Mouse (Mus musculus) cerebellum, adult 8-10 months (tissue): Measurements from ENCODE around the gene Hist3h2ba.

Experiments used
- DNase-seq: peaks from one replicate; pipeline ENCODE4 v3.0.0; 2022

Hist3h2ba gene

DNA sequence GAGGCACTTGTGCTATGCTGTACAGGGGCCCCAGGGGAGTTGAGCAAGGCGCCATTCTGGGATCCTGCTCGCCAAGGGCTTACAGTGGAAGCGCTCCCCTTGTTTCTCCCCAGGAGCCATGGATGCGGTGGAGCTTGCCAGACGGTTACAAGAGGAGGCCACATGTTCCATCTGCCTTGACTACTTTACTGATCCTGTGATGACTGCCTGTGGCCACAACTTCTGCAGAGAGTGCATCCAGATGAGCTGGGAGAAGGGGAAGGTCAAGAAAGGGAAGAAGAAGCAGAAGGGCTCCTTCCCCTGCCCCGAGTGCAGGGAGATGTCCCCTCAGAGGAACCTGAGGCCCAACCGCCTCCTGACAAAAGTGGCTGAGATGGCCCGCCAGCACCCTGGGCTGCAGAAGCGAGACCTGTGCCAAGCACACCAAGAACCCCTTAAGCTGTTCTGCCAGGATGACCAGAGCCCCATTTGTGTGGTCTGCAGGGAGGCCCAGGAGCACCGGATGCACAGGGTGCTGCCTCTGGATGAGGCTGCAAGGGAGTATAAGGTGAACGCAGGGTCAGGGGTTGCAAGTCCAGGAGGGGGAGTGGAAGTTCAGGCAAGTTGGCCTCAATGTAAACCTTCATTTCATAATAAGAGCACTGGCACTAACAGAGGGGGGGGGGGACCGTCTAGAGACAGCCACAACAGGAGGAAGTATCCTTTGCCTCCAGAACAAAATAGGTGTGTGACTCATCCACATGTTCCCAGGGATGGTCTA, 16.5 kb downstream of the Hist3h2ba start:
- no peak for DNase-seq

DNA sequence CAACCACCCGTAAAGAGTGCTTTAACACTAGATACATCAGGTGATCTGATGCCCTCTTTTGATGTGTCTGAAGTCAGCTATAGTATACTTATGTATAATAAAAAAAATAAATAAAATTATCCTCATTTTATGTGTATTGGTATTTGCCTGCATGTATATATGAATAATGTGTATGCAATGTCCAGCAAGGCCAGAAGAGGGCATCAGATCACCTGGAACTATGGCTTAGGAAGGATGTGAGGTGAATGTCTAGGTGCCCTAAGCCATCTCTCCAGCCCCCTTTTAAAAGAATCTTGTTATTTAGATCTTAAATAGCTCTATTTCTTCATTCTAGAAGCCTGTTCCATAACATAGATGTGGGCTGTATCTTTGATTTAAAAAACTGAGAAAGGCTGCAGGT, 18.6 kb downstream of the Hist3h2ba start:
- no peak for DNase-seq

DNA sequence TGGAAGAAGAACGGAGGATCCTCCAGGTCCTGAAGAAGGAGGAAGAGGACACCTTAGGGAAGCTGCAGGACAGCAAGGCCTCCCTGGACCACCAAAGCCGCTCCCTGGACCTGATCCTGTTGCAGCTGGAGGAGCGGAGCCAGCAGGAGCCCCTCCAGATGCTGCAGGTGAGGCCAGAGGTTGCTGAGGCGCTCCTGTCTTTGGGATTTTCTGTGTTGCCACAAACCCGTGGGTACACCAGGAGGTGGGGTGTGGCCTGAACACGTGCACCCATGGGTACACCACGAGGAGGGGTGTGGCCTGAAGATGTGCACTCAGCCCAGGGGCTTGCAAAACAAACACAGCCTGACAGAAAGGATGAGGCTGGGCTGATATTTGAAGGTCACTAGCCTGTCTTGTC, 19.8 kb downstream of the Hist3h2ba start:
- no peak for DNase-seq

DNA sequence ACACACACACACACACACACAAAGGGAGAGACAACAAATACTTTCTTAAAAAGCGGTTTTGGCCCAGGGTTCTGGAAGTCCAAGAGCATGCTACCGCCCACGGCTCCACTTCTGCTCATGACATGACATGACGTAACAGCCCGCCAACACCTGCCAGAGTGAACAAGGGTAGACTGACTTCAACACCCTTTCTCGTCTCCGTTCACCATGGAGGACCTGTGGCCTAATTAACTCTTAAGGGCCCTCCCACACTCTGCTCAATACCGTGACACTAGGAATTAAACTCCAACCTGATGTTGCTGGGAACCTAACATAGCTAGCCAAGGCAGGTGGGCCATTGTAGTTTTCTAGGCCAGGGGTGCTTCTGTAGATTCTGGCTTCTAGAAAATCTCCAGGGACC, 20.3 kb downstream of the Hist3h2ba start:
- DNase-seq = no peak

DNA sequence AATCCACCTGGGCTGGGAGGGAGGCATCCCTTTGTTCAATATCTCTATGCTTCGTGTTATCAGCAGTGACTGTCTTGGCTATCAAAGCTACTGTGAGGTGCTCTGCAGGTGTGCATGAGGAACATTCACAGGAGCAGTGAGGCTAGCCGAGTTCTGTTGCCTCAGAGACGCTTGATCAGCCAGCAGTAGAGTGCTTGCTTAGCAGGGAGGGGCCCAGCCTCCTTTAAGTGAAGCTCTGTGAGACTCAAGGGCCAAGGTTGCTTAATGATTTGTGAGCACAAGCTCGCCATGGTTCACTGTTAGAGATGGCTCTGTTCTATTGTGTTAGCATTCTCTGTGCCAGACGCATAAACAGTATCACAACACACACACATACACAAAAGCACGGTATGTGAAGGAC, 20.9 kb downstream of the Hist3h2ba start:
- no peak for DNase-seq

DNA sequence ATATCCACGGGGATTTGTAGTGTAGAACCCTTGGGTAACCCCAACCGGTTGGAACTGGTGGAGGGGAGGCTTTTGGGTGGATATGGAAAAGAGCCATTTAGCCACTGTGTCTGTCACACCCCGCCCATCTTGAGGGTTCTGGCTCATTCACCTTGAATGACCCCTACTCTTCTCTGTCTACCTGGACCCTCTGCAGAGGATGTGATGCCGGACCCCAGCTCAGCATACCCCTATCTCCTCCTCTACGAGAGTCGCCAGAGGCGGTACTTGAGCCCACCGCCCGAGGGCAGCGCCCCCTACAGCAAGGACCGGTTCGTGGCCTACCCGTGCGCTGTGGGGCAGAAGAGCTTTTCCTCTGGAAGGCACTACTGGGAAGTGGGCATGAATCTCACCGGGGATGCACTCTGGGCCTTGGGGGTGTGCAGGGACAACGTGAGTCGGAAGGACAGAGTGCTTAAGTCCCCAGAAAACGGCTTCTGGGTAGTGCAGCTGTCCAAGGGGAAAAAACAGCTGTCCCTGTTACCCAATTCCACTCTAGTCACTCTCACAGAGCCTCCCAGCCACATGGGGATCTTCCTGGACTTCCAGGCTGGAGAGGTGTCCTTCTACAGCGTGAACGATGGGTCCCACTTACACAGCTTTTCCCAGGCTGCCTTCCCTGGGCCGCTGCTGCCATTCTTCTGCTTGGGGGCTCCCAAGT, 22.3 kb downstream of the Hist3h2ba start:
- no peak for DNase-seq

DNA sequence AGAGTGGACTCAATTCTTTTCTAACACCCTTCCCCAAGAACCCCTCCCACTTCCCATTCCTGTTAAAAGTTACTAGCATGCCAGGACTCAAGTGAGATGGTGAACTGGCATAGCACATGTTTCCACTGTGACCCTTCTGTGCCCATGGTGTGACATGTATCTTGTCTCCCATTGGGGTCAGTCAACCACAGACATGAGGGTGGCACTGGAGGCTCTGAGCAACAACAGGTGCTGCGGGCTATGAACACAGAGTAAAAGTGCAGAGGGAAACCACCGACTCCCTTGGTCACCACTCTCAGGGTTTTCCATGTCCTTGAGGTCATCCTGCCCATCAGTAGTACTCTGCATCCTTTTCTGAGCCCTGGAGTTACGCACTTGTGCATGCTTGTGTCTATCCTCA, 23.1 kb downstream of the Hist3h2ba start:
- DNase-seq = no peak

DNA sequence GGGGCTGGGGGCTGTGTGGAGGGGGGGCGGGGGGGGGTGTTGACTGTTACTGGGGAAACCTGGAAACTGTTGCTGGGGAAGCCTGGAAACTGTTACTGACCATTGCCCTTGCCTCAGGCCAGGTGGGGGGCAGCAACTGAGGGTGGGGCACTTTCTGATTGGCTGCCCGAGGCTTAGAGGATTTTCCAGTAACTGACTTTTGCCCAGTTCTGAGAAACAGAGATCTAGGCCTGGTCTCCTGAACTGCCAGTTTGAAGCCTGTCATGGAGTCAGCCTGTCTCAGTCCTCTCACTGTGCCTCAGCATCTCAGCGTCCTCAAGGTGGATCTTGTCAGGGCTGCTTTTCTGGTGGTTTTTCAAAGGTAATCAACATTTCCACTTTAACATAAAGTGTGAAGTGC, 25.7 kb downstream of the Hist3h2ba start:
- no peak for DNase-seq

DNA sequence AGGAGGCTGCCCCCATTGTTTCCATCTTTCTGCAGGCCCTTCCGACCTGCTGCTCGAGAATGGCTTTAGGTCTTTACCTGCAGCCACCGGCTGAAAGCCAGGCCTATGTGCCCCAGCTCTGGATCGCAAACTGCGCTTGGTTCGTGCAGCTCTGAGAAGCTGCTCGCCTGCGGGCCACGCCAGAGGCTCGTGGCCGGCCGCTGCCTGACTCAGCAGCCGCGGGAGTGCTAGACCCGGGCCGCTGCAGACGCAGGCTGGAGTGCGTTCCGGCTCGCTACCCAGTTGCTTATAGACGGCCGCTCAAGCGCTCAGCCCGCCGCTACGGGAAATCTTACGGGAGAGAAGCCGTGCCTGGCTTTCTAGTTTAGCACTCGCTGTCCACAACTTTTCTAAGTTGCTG, 28.4 kb downstream of the Hist3h2ba start:
- no peak for DNase-seq

DNA sequence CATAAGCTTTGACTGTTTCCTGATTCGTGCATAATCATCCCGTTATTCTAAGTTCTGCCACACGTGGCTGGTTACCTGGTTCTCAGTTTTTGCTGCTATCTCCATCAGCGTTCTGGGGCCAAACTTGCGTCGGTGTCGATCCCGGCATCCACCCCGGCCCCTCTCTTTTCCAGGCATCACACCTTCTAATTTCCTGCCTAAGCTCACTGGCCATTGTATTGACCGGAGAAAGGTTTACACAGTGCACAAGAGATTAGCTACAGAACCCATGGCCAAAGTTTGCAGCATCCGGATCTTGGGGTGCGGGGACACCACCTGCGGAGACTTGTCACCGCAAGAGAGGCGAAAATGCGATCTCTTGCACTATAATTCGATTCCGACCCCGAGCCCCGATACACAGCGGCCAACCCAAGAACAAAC, 28.9 kb downstream of the Hist3h2ba start:
- DNase-seq = no peak

DNA sequence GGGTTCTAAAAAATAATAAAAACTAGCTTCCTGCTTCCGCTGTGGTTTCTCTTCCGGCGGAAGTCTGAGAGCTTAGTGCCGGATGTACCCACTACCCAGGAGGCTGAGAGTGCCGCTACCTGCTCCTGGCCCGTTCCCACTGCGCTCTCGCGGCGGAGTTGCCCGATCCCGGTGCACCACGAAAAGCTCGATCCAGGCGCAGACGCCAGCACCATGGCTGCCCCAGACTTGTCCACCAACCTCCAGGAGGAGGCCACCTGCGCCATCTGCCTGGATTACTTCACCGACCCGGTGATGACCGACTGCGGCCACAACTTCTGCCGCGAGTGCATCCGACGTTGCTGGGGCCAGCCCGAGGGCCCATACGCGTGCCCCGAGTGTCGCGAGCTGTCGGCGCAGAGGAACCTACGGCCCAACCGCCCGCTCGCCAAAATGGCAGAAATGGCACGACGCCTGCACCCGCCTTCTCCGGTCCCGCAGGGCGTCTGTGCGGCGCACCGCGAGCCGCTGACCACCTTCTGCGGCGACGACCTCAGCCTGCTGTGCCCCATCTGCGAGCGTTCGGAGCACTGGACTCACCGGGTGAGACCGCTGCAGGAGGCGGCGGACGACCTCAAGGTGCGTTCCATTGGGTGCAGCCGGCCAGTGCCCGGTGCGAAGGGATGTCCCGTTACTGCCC, 29.4 kb downstream of the Hist3h2ba start, which contains the start of gene Trim11:
Trim11 (plus strand) TSS at position 67 of the 679 bp plus-strand sequence.
- DNase-seq = peak; percentile 57

DNA sequence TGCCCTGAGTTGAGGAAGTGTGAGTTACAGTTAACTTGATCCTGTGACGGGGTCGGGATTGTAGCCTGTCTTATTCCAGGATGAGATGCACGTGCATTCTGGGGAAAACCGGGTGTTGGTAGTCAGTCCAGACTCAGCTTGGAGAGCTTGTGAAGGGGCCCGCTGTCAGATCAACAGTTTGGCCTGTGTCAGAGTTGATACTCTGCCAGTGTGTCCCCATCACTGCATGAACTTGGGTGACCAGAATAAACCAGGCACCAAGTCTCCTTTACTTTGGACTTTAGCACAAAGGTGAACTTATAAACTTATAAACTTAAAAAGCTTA, 29.9 kb downstream of the Hist3h2ba start:
- DNase-seq = no peak

DNA sequence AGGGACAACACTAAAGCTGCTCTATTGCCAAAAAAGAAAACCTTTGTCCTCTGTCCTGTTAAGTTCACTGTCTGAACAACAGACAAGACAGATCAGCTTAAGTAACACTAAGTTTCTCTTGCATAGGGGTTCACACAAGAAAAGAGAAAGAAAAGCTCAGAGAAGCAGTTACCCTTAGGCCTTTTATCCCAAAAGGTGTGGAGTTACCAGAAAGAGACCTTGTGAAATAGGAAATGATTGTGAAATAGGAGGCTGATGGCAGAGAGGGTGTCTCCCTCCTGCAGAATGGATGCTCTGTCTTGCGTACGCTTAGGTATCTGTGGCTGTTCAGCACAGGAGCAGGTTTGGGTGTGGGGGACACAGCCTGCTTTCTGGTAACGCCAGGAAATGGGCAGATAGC, 30.5 kb downstream of the Hist3h2ba start:
- DNase-seq = no peak

DNA sequence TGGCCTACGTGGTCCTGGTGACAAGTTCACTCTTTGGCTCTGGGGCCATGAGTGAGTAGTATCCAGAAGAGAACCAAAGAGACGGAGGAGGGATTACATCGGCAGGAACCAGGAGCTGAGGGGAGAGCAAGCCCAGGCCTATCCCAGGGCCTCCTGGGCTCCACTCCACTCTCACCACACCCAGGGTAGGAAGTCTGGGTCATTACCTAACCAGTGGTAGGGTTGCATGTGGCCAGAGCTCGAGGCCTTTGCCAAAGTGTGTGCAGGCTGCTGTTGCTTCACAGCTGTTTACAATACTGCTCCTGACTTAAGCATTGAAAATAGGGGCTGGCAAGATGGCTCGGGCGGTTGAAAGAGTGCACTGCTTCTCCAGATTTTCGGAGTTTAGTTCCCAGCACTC, 30.9 kb downstream of the Hist3h2ba start:
- no peak for DNase-seq

DNA sequence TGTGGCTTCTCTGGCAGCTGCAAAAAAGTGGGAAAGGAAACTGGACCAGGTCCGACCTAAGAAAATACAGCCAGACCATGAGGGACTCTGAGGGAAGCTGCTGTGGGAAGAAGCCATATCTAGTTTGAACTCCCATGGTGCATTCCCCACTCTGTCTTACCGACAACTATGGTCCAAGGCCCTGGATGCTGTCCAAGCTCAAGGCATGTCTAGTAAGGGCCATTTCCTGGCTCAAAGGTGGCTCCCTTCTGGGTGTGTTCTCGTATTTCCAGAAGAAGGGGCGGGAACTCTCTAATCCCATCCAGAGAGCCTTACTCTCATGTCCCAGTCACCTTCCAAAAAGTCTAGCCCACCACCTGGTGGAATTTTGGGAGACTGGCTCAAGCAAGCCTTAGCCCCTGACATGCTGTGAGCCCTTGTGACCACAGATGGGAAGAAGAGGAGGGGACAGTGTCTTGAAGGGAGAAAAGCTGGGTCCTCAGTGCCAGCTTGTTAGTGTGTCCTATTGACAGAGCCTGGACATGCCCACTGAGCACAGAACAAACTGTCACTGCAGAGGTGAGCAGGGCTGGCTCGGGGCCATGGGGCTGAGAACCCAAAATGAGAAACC, 31.8 kb downstream of the Hist3h2ba start:
- no peak for DNase-seq

DNA sequence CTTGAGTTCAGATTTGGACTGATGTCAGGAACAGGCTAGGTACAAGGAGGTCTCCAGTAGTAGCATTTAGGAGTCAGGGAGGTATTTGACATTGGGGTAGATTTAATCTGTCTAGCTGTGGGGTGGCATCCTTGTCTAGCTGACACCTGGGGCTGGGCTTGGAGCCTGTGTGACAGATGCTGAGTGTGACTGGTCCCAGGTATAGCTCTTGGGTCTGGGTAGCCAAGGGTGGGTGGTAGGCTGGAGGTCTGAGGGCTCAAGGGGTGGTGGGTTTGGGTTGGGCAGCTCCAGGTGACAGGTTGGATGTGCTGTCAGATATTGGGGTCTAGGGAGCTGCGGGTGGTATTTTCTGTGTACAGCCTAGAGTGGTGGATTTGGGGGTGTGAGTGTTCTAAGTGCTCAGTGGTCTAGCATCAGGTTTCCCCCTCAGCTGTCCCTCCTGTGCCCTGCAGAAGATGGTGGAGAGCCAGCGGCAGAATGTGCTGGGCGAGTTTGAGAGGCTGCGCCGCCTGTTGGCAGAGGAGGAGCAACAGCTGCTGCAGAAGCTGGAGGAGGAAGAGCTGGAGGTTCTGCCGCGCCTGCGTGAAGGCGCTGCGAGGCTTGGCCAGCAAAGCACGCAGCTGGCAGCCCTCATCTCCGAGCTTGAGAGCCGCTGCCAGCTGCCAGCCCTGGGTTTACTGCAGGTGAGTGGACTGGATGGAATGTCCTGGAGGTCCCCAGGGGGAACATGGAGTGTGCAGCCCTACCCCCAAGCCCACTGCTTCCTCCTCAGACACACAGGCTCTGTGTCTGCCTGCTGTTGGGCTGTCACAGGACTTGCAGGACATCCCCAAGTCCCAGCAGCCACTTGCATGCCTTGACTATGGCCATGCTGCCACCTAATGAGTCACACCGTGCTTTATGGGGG, 33.1 kb downstream of the Hist3h2ba start:
- no peak for DNase-seq

DNA sequence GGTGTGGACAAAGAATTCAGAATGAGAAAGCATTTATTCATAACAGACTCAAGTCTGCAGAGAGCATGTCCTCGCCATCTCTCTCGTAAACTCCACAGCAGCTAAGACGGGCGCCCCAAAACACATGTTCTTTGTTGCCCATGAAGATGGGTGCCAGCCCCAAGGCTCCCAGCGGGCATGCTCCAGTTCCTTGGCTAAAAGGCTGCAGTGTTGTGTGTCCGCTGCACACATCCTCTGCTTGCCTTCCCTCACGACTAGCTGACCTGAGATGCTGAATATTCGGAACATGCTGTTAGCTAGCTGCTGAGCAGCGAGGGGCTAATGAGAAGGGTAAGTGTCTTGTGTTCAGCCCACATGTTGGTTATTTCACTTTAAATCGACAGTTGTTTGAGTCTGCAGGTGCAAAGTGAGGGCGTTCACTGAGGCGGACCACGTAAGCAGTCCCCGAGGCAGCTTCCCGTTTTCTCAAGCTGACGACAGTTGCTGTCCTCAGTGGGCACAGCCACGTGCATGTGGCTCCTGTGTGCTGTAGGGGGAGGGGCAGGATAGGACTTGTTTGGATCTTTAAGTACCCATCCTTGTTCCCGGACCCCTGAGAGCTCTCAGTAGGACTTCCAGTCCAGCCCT, 33.9 kb downstream of the Hist3h2ba start:
- no peak for DNase-seq

DNA sequence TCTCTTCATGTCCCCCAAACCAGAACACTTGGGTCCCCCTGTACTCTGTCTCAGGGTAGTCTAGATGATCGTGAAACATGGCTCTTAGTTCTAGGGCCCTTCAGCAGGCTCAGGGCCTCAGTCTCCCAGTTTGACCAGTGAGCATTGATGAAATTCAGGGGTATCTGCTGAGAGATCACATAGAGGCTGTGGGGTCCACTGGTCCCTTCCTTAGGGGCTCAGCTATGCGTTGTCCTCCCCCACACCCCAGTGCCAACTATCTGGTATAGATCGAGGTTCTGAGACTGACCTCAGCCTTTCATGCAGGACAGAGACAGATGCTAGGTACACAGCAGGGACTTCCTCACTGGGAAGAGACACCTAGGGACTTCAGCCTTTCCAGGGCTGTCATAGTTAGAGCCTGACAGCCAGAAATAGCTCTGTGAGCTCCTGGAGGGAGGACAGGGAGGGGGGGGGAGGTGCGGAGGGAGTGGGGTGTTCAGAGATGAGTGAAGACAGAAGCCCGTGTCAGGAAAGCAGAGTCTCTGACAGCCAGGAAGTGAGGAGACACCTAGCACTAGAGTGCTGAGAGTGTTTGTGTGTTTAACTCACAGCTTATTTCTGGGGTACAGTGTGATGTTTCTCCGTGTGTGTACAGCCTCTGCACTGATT, 35.1 kb downstream of the Hist3h2ba start:
- no peak for DNase-seq

DNA sequence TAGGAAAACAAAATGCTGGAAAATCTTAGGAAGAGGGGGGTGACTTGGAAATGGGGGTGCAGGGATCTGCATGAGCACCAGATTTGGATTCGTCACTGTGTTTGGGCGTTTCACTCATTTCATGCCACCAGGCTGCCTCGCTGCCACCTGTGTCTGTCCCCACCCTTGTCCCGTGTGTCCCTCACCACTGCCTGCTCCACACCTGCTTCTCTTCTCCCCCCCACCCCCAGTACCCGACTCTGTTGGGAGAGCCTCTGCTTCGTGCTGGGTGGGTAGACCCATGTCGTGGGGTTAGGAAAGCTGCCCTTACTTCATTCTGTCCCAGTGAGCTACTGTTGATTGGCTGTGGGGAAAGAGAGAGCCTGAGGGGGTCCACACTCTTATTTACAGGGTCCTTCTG, 35.9 kb downstream of the Hist3h2ba start:
- DNase-seq = no peak

DNA sequence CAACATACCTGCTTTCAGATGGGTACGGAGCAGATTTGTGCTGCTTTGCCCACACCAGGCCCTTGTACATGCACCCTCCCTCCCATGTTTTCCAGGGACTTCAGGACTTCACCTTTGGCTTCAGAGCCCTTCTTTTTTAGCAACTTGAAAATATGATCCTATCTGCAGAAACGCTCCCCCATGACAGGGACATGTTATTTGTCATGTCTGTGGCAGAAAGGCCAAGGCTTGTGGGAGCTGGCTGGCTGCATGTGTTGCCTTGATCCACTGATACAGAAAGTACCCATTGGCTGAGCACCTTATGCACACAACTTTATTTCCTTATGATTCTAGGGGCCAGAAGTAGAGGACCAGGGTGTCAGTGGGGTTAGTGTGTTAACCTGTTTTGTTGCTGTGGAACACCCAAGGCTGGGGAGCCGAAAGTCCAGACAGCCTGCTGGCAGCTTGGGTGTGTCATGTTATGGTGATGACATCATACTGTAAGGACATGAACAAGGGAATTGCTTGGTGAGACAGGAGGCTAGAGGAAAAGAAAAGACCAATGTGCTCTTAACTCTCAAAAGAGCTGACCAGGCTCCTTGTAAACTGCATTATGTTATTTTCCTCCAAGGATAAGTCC, 36.7 kb downstream of the Hist3h2ba start:
- DNase-seq = no peak

DNA sequence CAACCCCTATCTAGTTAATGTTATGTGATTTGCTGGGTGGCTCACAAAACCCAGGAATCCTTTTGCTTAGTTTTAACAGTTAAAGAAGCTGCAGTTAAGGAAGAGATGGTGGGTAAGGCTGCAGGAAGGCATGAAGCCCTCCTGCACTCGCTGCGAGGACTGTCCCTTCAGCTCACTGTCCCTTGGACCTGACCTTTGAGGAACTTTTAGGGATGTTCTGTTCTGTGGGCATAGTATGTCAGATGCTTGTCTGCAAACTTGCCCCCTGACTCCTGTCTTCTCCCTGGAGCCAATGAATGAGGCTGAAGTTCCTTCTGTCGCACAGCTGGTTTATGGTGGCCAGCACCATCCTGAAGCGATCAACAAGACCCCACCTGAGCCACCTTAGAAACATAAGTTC, 40.4 kb downstream of the Hist3h2ba start:
- DNase-seq = no peak
